Mouse (Mus musculus) kidney, adult 2 months (tissue): ENCODE data around the gene Olfr1411. TPM values are rescaled to one million over a fixed set of nuclear protein-coding genes. Genes with fewer than 3 reads are reported as not detected.

Experiments used
- DNase-seq: peaks from one replicate; pipeline ENCODE4 v3.0.0; 2021
- H3K27ac ChIP-seq: fragments of 200-500 bp; 2 replicates; pipeline ENCODE4 v1.5.1; 2012; ENCODE audit warnings: low read depth, low read length, control low read depth, inconsistent platforms; ENCODE audit not compliant: insufficient read depth
- H3K27me3 ChIP-seq: fragments of 200-500 bp; replicated peaks from 2 replicates; pipeline ENCODE4 v1.6.1; 2012; ENCODE audit warnings: mild to moderate bottlenecking, moderate library complexity, low read length, inconsistent platforms; ENCODE audit not compliant: control insufficient read depth, insufficient read depth
- H3K36me3 ChIP-seq: fragments of 200-500 bp; 2 replicates; pipeline ENCODE4 v1.6.1; 2012; ENCODE audit warnings: mild to moderate bottlenecking, moderate library complexity, low read length, inconsistent platforms; ENCODE audit not compliant: control insufficient read depth, insufficient read depth
- H3K4me1 ChIP-seq: fragments of 200-500 bp; 2 replicates; pipeline ENCODE4 v1.6.1; 2011; ENCODE audit warnings: low read length; ENCODE audit not compliant: control insufficient read depth, insufficient read depth
- H3K4me3 ChIP-seq: fragments of 200-500 bp; 2 replicates; pipeline ENCODE4 v1.5.1; 2011; ENCODE audit warnings: mild to moderate bottlenecking, low read depth, low read length, control low read depth; ENCODE audit not compliant: insufficient read depth
- CTCF ChIP-seq: fragments of 200-500 bp; conservative IDR thresholded peaks from 2 replicates; pipeline ENCODE4 v1.5.1; 2011; ENCODE audit warnings: low read depth, mild to moderate bottlenecking, control low read depth, low read length, moderate library complexity, mixed read lengths; ENCODE audit not compliant: insufficient read depth, insufficient read length
- POLR2A ChIP-seq: fragments of 200-500 bp; IDR thresholded peaks from one replicate; pipeline ENCODE4 v1.6.1; 2011; ENCODE audit warnings: low read depth, low read length, control low read depth
- WGBS: fragments of 180-500 bp; shearing (Covaris S2); methylation state at CpG from one replicate; pipeline ENCODE4 v1.1.7; 2018; 5-methylcytosine and 5-hydroxymethylcytosine counted together
- polyA plus RNA-seq: library from polyadenylated mRNA; depleted of rRNA; stranded (reverse); fragments of >200 nt; gene quantifications from 2 replicates; pipeline ENCODE4 v1.2.3, GENCODE M21; 2012; rRNA removed

Gene Olfr1411
- polyA plus RNA-seq, 1 experiment: not detected

- no peak for DNase-seq
- TF ChIP-seq CTCF (no peak), POLR2A (no peak)
These were observed 52.4 kb downstream of the Olfr1411 start for GRCm38 (mm10) chr1:92646601-92647000.

GRCm38 (mm10) chr1:92647026-92647425 is 52.8 kb downstream of the Olfr1411 start:
- H3K36me3 ChIP-seq: no peaks in the 10 kb centered on the region
- no peaks in the 10 kb centered on the region for H3K27me3 ChIP-seq
- H3K4me1 ChIP-seq: peaks cover 3% of the 10 kb centered on the region; the same call in 1 of the 2 replicates
- no peak overlapping the region for H3K27ac ChIP-seq
- TF ChIP-seq POLR2A (no peak), CTCF (no peak)
- no peak for DNase-seq
- WGBS: 68% methylated on average over 4 of the region's 4 CpGs
- H3K4me3 ChIP-seq: no peak overlapping the region

More at GRCm38 (mm10) chr1:92646601-92647000, 52.4 kb downstream of the Olfr1411 start:
- Histone ChIP-seq H3K27me3 (no peaks in the 10 kb centered on the region), H3K4me1 (peaks cover 4% of the 10 kb centered on the region; the same call in 1 of the 2 replicates), H3K4me3 (no peak overlapping the region), H3K27ac (no peak overlapping the region), H3K36me3 (no peaks in the 10 kb centered on the region)
- 66% methylated on average over 7 of the region's 7 CpGs for WGBS

Other genes with a start within 250 kb of the Olfr1411 start
- 242 and 288 TPM in 2 replicates for gene Ndufa10, start 120.6 kb upstream of the Olfr1411 start, polyA plus RNA-seq
- not detected in 2 replicates for gene Olfr1416, start 109.3 kb upstream of the Olfr1411 start, polyA plus RNA-seq
- gene Olfr1415, start 98.3 kb upstream of the Olfr1411 start, polyA plus RNA-seq: not detected in 2 replicates
- gene Olfr1414, start 75.8 kb upstream of the Olfr1411 start, polyA plus RNA-seq: not detected in 2 replicates
- gene Olfr1413, start 23.1 kb upstream of the Olfr1411 start, polyA plus RNA-seq: not detected in 2 replicates
- not detected in 2 replicates for gene Olfr1412, start 8.6 kb upstream of the Olfr1411 start, polyA plus RNA-seq
- not detected in 2 replicates for gene Olfr1410, start 11.4 kb downstream of the Olfr1411 start, polyA plus RNA-seq
- gene Olfr12, start 23.4 kb downstream of the Olfr1411 start, polyA plus RNA-seq: not detected in 2 replicates
- 176 and 280 TPM in 2 replicates for gene Cops9, start 47.6 kb downstream of the Olfr1411 start, polyA plus RNA-seq
- 0.29 and 0.48 TPM in 2 replicates for gene Otos, start 54.4 kb downstream of the Olfr1411 start, polyA plus RNA-seq
- gene Gpc1, start 237.2 kb downstream of the Olfr1411 start, polyA plus RNA-seq: 21.8 and 24.0 TPM in 2 replicates